Mouse (Mus musculus) heart, adult 11 months (tissue): ENCODE data around the gene Padi3.

ENCODE experiments used
- DNase-seq: peaks from one replicate; pipeline ENCODE4 v3.0.0; 2022

Gene Padi3

DNA sequence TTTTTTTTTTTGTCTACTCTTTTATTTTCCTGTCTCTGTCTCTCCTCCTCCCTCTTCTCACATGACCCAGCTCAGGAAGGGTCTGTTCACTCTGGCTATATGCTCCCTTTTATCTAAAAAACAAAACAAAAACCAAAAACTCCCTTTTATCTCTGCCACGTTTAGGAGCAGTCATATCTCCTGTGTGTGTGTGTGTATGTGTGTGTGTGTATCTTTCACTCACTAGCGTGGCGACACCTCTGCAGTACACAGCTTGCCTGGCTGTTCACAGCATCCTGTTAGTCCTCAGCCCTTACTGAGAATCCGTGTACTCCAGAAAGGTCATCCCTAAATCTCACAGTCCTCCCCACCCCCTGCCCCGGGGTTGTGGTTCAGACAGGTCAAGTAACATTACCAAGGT, 5.0 kb upstream of the Padi3 start:
- DNase-seq: no peak

DNA sequence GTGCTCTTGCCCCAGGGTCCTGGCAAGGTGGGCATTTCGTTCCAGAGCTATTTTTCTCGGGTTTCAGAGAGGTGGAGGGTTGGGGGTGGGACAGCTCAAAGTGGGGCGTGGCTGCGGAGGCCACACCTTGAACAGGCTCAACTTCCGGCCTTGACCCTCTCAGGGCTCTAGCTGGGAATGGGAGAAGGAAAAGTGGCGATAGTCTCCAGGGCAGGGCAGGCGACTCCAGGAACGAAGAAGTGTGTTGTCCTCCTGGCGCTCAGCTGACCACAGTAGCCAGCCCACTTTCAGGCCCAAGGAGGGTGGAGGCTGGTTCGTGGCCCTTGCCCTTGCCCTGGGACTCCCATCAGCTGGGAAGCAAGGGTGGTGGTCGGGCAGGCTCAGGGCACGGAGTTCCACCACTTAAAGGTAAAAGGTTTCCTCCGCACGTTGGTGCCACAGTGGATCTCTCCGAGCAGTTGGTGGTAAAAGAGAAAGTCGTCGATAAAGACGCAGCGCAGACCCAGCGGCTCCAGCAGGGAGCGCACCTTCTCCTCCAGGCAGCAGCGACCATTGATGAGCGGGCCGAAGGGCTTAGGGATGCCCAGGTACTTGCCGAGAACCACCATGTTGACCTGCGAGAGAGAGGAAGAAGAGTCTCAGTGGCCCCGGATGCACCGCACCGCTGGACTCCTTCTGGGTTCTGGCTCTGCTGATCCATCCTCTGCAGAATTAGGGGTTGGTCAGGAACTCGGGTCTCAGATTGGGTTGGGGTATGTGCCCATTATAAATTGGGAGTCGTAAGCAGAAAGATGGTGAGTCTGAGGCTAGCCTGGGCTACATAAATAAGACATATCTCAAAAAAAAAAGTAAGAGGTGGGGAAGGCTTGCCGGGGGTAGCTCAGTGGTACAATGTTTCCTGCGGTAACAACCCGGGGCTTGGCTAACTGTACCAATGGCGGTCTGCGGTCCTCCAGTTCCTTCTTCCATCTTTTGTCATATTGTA, 4.1 kb upstream of the Padi3 start:
- peak; percentile 93 for DNase-seq

DNA sequence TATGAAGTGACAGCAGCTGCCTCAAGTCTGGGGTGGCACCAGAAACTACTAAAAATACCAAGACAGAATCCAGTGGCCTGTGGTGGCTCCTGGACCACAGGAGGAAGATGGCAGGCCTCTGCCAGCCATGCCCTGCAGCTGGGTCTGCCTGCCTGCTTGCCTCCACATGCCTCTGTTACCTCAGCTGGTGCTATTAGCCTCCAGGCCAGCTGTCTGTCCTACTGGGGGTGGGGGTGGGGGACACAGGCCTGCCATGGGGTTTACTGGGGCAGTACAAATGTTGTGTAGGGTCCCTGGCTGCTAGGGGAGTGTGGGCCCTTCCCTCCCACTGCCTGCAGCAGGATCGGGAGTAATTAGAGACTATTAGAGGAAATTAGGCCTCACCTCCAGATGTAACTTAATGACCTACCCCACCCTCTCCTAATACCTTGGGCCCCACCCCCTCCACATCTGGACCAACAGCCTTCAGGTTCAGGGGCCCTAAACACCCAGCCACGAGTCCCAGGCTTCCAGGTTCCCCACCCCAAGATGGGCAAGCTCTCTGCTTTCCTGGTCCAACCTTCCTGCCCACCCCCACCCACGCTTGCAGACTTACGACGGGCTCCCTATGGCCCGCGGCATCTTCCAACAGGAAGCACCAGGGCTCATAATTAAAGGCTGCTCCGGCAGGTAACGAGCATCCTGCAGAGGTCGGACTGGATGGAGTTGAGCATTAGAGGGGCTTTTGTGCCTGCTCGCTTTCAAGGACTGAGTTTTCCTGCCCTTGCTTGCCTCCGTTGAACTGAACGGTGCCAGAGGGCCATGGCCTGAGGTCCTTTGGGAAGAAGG, 3.1 kb upstream of the Padi3 start:
- DNase-seq: no peak

DNA sequence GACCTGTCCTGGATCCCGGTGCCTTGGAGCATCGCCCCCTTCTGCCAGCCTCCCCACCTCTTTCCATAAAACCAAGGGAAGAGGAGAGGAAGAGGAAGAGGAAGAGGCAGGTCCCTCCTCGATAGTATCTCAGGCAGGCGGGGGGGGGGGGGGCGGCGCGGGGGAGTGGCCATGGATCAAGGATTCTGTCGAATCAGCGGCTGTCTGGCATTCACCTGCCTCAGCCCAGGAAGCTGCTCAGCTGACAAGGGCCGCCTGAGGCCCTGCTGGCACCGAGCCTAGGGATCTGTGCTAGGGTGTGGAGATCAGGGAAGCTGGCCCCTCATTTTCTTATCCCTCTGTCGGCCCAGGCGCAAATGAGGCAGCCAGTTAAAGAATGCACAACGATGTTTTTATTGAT, 2.2 kb upstream of the Padi3 start:
- no peak for DNase-seq

DNA sequence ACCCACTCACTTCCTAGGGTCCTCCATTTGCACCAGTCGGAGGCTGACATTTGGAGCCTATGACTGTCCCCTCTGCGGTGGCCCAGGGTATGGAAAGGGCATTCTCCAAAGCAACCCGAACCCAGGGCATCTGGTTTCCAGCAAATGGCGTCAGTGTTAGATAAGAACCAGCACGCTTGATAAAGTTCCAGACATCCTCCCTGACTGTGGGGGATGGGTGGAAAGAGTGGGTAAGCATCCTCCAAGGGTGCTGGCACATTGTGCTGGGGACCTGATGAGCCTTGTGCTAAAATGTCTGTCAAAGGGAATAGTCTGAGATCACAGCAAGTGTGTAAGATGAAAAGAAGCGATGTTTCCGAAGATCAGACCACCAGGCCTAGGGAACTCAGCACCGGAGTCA, 1.7 kb upstream of the Padi3 start:
- DNase-seq: no peak

DNA sequence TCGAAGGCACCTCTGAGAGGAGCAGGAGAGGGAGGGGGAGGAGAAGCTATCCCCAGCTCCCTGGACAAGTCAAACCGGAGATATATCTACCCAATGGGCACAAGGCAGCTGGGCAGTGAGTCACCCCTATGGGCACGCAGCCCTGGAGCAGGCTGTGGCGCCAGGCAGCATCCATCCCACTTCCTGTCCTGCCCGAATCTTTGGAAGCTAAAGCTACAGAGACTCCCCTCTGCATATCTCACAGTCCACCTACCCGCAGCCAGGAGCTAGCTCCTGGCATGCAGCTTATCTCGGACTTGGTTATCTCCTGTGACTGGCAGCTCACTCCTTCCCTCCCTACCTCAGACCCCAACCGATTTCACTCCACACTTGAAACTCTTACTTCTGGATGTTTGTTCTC, 1.3 kb downstream of the Padi3 start:
- DNase-seq: peak; percentile 92

DNA sequence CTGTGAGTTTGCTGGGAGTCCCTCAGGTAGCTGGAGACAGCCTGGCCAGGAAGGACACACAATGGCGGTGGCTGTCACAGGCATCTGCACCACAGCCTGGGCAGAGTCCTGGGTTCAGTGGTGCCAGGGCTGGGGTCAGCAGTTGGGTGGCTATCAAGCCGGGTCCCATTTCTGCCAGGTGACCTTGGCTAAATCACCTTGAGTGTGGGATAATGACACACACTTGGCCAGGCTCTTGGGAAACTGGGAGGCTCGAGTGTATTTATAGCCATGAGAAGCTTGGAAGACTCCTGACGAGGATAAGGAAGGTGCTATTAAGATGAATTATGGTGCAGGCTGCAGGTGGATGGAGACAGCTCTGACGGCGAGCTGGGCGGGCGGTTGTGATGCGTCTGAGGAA, 5.8 kb downstream of the Padi3 start:
- no peak for DNase-seq

DNA sequence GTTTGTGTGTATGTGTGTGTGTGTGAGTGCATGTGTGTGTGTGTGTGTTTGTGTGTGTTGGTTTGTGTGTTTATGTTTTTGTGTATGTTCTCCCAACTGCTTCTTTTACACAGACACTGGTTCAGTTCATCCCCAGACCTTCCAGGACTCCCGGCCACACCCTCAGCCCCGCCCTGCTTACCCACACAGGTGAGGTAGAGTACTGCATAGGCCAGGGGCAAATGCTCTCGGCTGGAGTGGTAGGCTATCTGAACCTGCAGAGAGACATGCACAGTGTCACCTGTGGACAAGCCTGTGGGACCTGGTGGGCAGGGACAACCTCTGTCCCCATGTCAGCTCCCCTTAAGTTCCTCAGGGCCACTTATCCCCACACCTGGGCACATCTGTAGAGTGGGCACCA, 9.1 kb downstream of the Padi3 start:
- DNase-seq: no peak

DNA sequence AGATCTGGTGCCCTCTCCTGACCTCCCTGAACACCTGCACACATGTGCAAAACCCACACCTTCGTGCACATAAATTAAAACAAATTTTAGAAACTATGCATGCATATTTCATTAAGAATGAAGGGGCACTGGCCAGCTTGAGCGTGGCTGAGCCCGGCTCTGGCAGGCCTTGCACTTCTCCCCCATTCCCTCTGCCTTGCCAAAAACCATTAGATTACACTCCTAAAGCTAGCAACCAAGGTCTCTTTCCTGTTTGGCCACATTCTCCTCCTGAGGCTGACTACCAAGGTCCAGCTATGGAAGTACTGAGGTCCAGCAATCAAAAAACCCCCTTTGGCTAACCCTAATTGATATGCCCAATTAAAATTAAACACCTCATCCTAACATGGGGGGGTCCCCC, 13.7 kb downstream of the Padi3 start:
- no peak for DNase-seq

DNA sequence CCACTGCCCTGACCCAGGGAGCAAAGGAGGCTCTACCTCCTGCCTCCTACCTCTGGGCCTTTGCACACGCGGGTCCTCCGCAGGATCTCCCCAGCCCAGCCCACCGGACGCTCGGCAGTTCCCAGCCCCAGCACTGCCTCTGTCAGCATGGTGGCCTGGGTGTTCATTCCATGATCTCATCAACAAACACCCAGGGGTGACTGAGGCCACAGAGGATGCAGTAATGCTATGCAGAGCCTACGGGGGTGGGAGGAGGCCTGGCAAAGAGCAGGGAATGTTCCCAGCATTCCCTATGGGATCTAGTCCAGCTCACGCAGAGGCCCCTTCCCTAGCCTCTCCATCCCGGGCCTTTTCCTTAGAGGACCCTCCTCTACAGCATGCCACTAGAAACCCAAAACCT, 15.8 kb downstream of the Padi3 start:
- DNase-seq: no peak

DNA sequence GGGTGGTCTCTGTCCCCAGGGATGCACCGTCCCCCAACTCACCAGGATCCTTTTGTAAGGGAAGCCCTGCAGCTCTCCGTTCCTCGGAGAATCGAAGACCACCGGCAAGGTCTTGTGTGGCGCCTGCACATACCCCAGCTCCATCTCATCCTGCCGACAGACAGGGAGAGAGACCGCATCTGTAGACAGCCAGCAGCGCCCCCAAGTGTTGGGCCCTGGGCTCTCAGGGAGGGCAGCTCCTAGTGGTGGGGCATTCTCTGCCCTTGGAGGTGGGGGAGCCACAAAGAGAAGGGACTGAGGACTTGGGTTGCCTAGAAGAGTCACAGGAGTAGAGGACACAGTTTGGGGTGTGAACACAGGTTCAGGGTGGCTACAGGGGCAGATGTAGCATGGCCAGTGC, 16.7 kb downstream of the Padi3 start:
- DNase-seq: no peak

DNA sequence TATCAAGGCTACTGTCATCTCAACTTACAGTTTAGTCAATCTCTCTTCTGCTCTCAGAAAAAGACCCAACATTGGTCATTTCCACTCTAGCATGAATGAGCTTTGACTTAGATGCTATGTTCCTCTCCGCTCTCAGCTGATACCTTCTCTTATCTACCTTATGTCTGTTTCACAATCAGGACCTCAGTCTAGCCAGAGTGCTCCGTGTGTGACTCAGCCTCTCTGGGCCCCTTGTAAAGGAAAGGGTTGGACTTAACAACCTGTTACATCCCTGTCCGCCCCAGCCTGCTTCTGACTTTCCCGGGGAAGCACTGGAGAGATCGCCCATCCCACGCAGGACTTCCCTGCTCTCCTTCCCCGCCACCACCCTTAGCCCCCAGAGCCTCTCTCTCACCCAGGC, 17.9 kb downstream of the Padi3 start:
- no peak for DNase-seq

DNA sequence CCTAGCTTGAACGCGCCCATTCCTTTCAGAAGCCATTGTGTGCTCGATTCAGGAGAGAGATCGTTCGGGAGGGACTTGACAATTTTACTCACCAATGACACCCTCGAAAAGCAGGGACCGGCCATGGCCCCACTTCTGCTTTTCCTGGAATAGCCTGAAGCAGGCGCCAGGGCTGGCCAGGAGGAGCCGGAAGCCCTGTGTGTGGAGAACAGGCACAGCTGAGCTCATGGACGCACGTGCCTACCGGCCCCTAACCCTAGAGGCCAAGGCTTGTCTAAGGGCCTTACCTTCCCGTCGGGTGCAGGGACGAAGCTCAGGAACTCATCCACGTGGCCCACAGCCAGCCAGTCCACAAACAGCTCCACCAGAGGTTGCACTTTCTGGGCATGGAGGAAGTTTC, 19.4 kb downstream of the Padi3 start:
- DNase-seq: peak; percentile 94

DNA sequence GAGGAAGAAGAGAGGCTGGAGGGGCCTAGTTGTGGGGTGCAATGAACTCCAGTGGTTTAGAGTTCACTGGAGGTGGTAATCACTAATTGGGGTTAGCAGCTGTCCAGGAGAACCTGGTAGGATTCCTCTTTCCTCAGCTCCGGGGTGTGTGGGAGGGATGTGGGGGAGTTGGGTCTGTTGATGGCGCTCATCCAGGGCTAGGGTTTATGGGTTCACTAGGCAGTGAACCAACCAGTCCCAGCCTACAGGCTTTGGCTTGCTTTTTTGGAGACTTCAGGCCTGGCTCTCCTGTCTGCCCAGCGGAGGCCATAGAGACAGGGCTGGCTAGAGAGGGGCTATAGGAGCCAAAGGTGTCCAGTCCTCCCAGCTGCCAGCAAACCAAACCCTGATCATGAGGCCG, 20.5 kb downstream of the Padi3 start:
- DNase-seq: no peak

DNA sequence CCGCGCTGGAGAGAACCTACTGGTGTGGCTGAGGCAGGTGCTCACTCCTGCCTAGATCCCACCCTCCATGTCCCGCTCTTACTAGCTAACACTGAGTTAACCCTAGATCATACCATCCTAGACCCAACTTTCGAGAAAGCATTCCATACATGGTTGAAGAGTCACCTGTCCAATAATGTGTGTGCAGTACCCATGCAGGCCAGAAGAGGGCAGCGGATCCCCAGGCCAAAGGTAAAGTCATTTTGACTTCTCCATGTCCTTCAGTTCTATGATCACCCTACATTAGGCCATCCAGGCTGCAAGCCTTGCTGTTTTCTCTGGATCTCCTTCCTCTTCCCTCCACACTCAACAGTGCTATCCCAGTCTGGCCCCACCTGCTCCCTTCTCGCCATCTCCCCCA, 21.5 kb downstream of the Padi3 start:
- DNase-seq: no peak

DNA sequence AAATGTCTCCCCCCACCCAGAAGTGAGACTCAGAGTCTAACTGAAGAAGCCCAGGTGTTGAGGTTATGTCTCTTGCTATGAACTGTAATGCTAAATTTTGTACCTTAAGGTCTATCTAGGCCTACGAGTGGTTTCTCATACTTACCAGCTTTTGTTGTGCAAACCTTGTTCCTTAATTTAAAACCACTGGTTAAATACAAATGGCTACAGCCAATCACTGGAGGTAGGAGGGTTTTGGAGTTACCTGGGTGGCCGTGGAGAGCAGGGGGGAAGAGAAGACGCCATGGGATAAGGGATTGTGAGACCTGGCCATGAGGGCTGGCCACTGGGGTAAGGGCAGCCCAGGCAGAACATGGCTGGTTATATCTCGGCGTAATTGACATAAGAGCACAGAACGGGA, 22.2 kb downstream of the Padi3 start:
- no peak for DNase-seq

DNA sequence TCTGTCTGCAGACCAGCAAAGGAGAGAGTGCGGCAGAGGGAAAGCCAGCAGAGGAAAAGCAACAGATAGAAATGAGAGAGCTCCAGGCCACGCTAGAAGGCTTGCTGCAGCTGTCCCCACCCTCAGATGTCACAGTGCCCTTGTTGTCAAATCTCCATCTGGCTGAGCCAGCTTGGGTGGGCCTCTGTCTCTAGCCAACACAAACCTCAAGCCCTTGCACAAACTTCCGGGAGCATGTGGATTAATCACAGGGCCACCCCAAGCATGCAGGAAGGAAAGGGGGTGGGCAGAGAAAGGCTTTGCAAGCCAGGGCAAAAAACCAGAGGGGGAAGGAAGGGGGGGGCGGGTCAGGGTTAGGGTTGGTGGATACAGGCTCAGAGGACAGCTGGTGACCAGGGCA, 23.0 kb downstream of the Padi3 start:
- peak; percentile 98 for DNase-seq

DNA sequence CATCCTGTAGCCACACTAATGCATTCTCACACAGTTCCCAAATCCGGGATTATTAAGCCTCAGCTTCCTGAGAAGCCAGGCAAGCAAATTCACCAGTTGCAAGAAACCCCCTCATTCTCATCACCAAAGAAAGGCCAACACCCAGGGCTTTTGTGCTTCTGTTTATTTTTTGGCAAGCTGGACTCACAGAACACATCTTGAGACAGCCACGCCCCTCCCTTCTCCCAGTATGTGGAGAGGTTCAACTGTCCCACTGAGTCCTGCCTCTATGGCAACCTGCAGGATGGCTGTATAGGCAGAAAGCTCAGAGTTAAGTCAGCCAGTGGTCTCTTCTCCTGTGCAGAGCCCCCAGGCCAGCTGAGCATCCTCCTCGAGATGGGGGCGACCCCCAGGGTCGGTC, 25.2 kb downstream of the Padi3 start:
- DNase-seq: no peak

DNA sequence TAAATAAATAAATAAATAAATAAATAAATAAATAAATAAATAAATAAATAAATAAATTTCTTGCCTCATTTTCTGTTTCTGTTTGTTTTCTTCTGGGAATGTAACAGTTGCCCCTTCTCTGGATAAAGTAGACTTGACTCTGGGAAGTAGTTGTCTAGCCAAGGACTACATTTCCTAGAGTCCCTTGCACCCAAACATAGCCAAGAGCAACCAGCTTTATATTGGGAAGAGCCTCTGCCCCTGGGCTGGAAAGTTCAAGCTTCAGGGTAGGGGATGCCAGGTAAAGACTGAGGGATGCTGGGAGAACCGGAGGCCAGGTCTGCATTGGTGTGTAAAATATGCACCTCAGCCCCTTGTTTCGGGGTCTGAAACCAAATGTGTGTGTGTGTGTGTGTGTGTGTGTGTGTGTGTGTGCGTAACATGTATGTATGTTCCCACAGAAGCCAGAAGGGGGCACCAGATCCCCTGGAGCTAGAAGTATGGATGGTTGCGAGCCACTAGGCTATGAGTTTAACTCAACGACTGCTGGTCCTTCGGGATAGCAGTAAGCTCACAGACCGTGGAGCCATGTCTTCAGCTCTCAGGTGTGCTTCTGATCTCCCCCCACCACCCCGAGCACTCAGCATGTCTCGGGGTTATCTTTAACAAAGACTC, 26.0 kb downstream of the Padi3 start:
- DNase-seq: no peak

DNA sequence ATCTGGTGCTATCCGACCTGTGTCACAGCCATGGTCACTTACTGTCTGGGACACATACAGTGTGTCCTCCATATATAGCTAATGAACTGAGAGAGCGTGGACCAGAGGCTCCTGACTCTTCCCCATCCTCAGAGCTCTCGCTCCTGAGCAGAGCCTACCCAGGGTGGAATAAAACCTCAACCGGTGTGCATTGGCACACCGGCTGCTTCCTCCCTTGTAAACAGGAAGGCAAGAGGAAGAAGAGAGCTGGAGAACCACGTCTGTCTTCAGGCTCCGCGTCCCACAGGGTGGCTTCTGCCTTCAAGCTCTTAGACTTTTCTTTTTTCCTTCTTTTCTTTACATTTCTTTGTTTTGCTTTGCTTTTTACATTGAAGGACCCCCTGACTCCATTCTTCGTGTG, 27.6 kb downstream of the Padi3 start:
- no peak for DNase-seq

DNA sequence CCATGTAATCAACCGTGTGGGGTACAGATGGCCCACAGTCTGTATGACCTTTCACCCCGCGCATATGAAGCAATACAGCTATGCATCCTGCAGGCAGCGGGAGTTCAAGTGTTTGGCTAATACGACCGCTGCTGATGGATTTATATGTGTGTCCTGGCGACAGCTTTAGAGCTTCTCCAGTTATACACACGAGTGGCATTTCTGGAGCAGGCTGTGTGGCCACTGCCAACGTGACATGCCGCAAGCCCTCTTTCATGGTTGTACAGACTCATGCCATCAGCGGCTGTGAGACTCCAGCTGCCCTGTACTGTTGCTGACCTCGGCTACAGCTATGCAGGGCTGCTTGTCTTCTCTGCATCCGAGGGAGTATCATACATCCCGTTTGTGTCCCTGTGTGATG, 29.9 kb downstream of the Padi3 start:
- DNase-seq: no peak

DNA sequence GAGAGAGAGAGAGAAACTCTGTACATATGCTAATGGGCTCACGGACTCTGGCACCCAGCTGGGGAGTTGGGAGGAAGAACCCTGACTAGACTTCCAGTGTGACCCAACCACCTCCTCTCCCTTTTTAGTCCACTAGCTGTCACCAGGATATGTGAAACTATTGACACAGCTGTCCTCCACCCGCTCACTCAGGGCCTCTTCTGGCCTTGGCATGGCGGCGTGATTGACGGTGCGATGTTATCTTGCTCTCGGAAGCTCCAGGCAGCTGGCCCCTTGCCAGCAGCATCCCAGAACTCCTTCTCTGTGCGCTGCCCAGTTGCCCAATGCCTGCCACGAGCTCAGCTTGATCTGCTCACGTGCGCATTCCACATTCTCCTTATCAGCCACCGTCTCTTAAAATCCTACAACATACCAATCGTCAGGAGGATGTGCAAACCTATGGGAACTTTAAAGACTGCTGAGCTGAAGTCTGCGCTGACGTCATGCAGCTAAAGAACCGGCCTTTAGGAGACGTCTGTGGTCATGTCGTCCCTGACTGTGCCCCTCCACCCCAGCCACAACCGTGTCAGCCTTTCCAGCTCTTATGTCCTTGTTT, 30.5 kb downstream of the Padi3 start:
- no peak for DNase-seq

DNA sequence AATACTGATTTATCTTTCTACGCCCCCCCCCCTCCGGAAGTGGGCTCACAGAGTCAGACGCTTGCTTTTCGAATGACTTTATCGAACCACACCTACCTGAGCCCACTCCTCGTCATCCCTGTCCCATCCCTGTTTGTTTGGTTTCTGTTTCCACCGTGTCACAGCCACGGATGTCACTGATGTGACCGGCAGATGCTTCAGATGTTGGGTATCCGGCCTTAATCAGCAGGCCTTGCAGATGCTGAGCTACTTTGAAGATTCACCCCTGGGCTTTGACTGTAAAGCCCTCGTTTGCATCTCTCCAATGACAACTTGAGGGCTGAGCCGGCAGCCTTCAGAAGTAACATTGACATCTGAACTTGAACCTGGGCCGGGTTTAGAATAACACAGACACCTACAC, 33.8 kb downstream of the Padi3 start:
- DNase-seq: no peak
